Mouse (Mus musculus) forebrain, postnatal 0 days (tissue): ENCODE data around the gene Slmap. TPM values are rescaled to one million over a fixed set of nuclear protein-coding genes. Genes with fewer than 3 reads are reported as not detected.
A peak's percentile ranks its signal among the peaks of the same experiment; 100 is the strongest.

ENCODE experiments used
- ATAC-seq: fragments of 200-750 bp; cut with Nextera tagmentation; 2 replicates; pipeline ENCODE4 v1.8.0; 2017; ENCODE audit warnings: mild to moderate bottlenecking, moderate library complexity
- DNase-seq: peaks from one replicate; pipeline ENCODE4 v3.0.0-alpha.2; 2015
- H3K27ac ChIP-seq: fragments of 300-500 bp; sonication (generic); 2 replicates; pipeline ENCODE4 v1.5.1; 2014; ENCODE audit warnings: low read depth, mild to moderate bottlenecking, antibody characterized with exemption, low read length, moderate library complexity, mixed read lengths
- H3K27me3 ChIP-seq: fragments of 300-500 bp; sonication (generic); 2 replicates; pipeline ENCODE4 v1.6.1; 2014; ENCODE audit warnings: mild to moderate bottlenecking, low read length, mixed read lengths; ENCODE audit not compliant: insufficient read depth
- H3K36me3 ChIP-seq: fragments of 300-500 bp; sonication (generic); 2 replicates; pipeline ENCODE4 v1.6.1; 2014; ENCODE audit warnings: mild to moderate bottlenecking, moderate library complexity; ENCODE audit not compliant: insufficient read depth
- H3K4me1 ChIP-seq: fragments of 300-500 bp; sonication (generic); 2 replicates; pipeline ENCODE4 v1.6.1; 2014; ENCODE audit warnings: antibody characterized with exemption; ENCODE audit not compliant: insufficient read depth
- H3K4me2 ChIP-seq: fragments of 300-500 bp; sonication (generic); 2 replicates; pipeline ENCODE4 v1.6.1; 2014; ENCODE audit warnings: low read depth, mild to moderate bottlenecking, moderate library complexity
- H3K4me3 ChIP-seq: fragments of 300-500 bp; sonication (generic); 2 replicates; pipeline ENCODE4 v1.5.1; 2014; ENCODE audit warnings: low read depth, low read length, mixed read lengths
- H3K9ac ChIP-seq: fragments of 300-500 bp; sonication (generic); 2 replicates; pipeline ENCODE4 v1.6.1; 2014; ENCODE audit warnings: mild to moderate bottlenecking
- H3K9me3 ChIP-seq: fragments of 300-500 bp; sonication (generic); 2 replicates; pipeline ENCODE4 v1.6.1; 2016; ENCODE audit warnings: low read length
- CTCF ChIP-seq: sonication (generic); IDR thresholded peaks from 2 replicates; pipeline ENCODE4 v1.5.1; 2016; ENCODE audit warnings: antibody characterized with exemption, control low read depth, low read depth
- WGBS: fragments of 180-500 bp; shearing (Covaris S2); extraction: QIAGEN DNeasy Blood & Tissue Kit; methylation state at CpG from one replicate; pipeline ENCODE4 v1.1.7; 2014; 5-methylcytosine and 5-hydroxymethylcytosine counted together
- polyA plus RNA-seq: library from polyadenylated mRNA; unstranded; fragments of >200 nt; fragmentation: Nextera tagmentation; extraction: Ambion mirVana; gene quantifications from 2 replicates; pipeline ENCODE4 v1.2.1, GENCODE M21; 2015
- total RNA-seq: library from RNA; depleted of rRNA; stranded (reverse); fragments of >200 nt; gene quantifications from 2 replicates; pipeline ENCODE4 v1.2.3, GENCODE M21; 2014

Slmap gene
- total and polyA plus RNA-seq, 2 experiments from 2014 or later, result 9.9 to 27.2 TPM

- WGBS, result 16% methylated on average over 19 of the region's 19 CpGs
- Histone ChIP-seq H3K9me3 (no peaks in the 10 kb centered on the region), H3K9ac (peak overlapping the region; percentile 81; the same call in 1 of the 2 replicates), H3K27me3 (no peaks in the 10 kb centered on the region), H3K36me3 (no peaks in the 10 kb centered on the region), H3K4me3 (peak overlapping the region; percentile 88), H3K4me2 (peak overlapping the region; percentile 96), H3K4me1 (peaks cover 30% of the 10 kb centered on the region), H3K27ac (no peak overlapping the region)
- ATAC-seq (no peak), DNase-seq (no peak)
- TF ChIP-seq CTCF, result no peak; the same call in 1 of the 2 replicates
Measured at GRCm38 (mm10) chr14:26533267-26533666, 1.5 kb downstream of the Slmap start.

GRCm38 (mm10) chr14:26532752-26533151 lies 2.0 kb downstream of the Slmap start:
- WGBS, result 54% methylated on average over 9 of the region's 9 CpGs
- Histone ChIP-seq H3K9ac (0 out of 2 replicates have a peak overlapping the region, but pooled peaks have one; percentile 81), H3K4me1 (peaks cover 30% of the 10 kb centered on the region), H3K36me3 (no peaks in the 10 kb centered on the region), H3K4me2 (peak overlapping the region; percentile 96), H3K27me3 (no peaks in the 10 kb centered on the region), H3K27ac (no peak overlapping the region), H3K4me3 (peak overlapping the region; percentile 88), H3K9me3 (no peaks in the 10 kb centered on the region)
- TF ChIP-seq CTCF, result no peak
- no peak for DNase-seq
- ATAC-seq, result no peak

- Histone ChIP-seq H3K4me3 (peak overlapping the region; percentile 3; the same call in 1 of the 2 replicates), H3K36me3 (no peaks in the 10 kb centered on the region), H3K9ac (no peak overlapping the region), H3K27me3 (no peaks in the 10 kb centered on the region), H3K27ac (no peak overlapping the region), H3K4me2 (peak overlapping the region; percentile 96), H3K4me1 (peaks cover 30% of the 10 kb centered on the region), H3K9me3 (no peaks in the 10 kb centered on the region)
- ATAC-seq (no peak), DNase-seq (no peak)
- no peak for TF ChIP-seq CTCF
- WGBS, result 69% methylated on average over 10 of the region's 10 CpGs
Measured at GRCm38 (mm10) chr14:26531410-26532313, 3.1 kb downstream of the Slmap start.

- TF ChIP-seq CTCF, result no peak
- H3K27ac ChIP-seq, result no peak overlapping the region
- H3K9ac ChIP-seq, result no peak overlapping the region
- H3K4me1 ChIP-seq, result peaks cover 30% of the 10 kb centered on the region
- no peaks in the 10 kb centered on the region for H3K9me3 ChIP-seq
- DNase-seq (no peak), ATAC-seq (no peak)
- H3K4me2 ChIP-seq, result no peak overlapping the region
- H3K27me3 ChIP-seq, result no peaks in the 10 kb centered on the region
- H3K4me3 ChIP-seq, result no peak overlapping the region
- no peaks in the 10 kb centered on the region for H3K36me3 ChIP-seq
- WGBS, result 30% methylated on average over 7 of the region's 7 CpGs
Measured at GRCm38 (mm10) chr14:26530350-26530749, 4.4 kb downstream of the Slmap start.

GRCm38 (mm10) chr14:26528296-26528695 lies 6.4 kb downstream of the Slmap start:
- no peak for ATAC-seq
- 82% methylated on average over 2 of the region's 2 CpGs for WGBS

GRCm38 (mm10) chr14:26525955-26526354 lies 8.8 kb downstream of the Slmap start:
- Histone ChIP-seq H3K36me3 (no peaks in the 10 kb centered on the region), H3K4me3 (no peak overlapping the region), H3K27me3 (no peaks in the 10 kb centered on the region), H3K4me1 (peaks cover 12% of the 10 kb centered on the region), H3K9ac (no peak overlapping the region), H3K9me3 (no peaks in the 10 kb centered on the region), H3K27ac (no peak overlapping the region), H3K4me2 (no peak overlapping the region)
- ATAC-seq (no peak), DNase-seq (no peak)
- TF ChIP-seq CTCF, result no peak
- WGBS, result 39% methylated on average over 3 of the region's 3 CpGs

More at GRCm38 (mm10) chr14:26528296-26528695, 6.4 kb downstream of the Slmap start:
- no peak overlapping the region for H3K27ac ChIP-seq
- H3K9me3 ChIP-seq, result no peaks in the 10 kb centered on the region
- H3K4me3 ChIP-seq, result no peak overlapping the region
- no peaks in the 10 kb centered on the region for H3K36me3 ChIP-seq
- H3K27me3 ChIP-seq, result no peaks in the 10 kb centered on the region
- no peak overlapping the region for H3K9ac ChIP-seq
- H3K4me1 ChIP-seq, result peaks cover 27% of the 10 kb centered on the region
- H3K4me2 ChIP-seq, result no peak overlapping the region
- no peak for TF ChIP-seq CTCF
- no peak for DNase-seq

GRCm38 (mm10) chr14:26523082-26523481 lies 11.6 kb downstream of the Slmap start:
- Histone ChIP-seq H3K36me3 (no peaks in the 10 kb centered on the region), H3K4me1 (no peaks in the 10 kb centered on the region), H3K9ac (no peak overlapping the region), H3K9me3 (no peaks in the 10 kb centered on the region), H3K4me2 (no peak overlapping the region), H3K27me3 (no peaks in the 10 kb centered on the region), H3K4me3 (no peak overlapping the region), H3K27ac (no peak overlapping the region)
- 92% methylated on average over 2 of the region's 2 CpGs for WGBS
- ATAC-seq, result no peak
- TF ChIP-seq CTCF, result no peak
- DNase-seq, result no peak
